Mouse (Mus musculus): ENCODE data around the gene Kdm2a. TPM values are rescaled to one million over a fixed set of nuclear protein-coding genes. Genes with fewer than 3 reads are reported as not detected.

Kdm2a gene
- polyA plus RNA-seq (2012; rRNA removed), result 68.7 and 69.6 TPM in 2 replicates

- peak; percentile 26 to 36 for DNase-seq (ENCODE audit: extremely low spot score in 1 of 2, low spot score in 1 of 2)
Observed at GRCm38 (mm10) chr19:4397798-4398629, at the start of gene Kdm2a. TSS of gene Kdm2a (minus strand) at chr19:4398285.

- no peak for DNase-seq (ENCODE audit: extremely low spot score in 1 of 2, low spot score in 1 of 2)
Observed at GRCm38 (mm10) chr19:4447445-4447844, 49.4 kb upstream of the Kdm2a start.

GRCm38 (mm10) chr19:4446661-4447420 lies 48.8 kb upstream of the Kdm2a start:
- DNase-seq (ENCODE audit: extremely low spot score in 1 of 2, low spot score in 1 of 2), result no peak

- peak in 1 of 2 experiments; percentile 89 for DNase-seq (ENCODE audit: extremely low spot score in 1 of 2, low spot score in 1 of 2)
Observed at GRCm38 (mm10) chr19:4442408-4442807, 44.3 kb upstream of the Kdm2a start.

GRCm38 (mm10) chr19:4441621-4442161 lies 43.6 kb upstream of the Kdm2a start:
- DNase-seq (ENCODE audit: extremely low spot score in 1 of 2, low spot score in 1 of 2), result no peak

- DNase-seq (ENCODE audit: extremely low spot score in 1 of 2, low spot score in 1 of 2), result peak in 1 of 2 experiments; percentile 67
Observed at GRCm38 (mm10) chr19:4441090-4441591, 43.1 kb upstream of the Kdm2a start.

GRCm38 (mm10) chr19:4440222-4440621 lies 42.1 kb upstream of the Kdm2a start:
- DNase-seq (ENCODE audit: extremely low spot score in 1 of 2, low spot score in 1 of 2), result no peak

- DNase-seq (ENCODE audit: extremely low spot score in 1 of 2, low spot score in 1 of 2), result no peak
Observed at GRCm38 (mm10) chr19:4439161-4439801, 41.2 kb upstream of the Kdm2a start, which contains the start of gene Rhod. TSS of gene Rhod (minus strand) at chr19:4439432.

- DNase-seq (ENCODE audit: extremely low spot score in 1 of 2, low spot score in 1 of 2), result no peak
Observed at GRCm38 (mm10) chr19:4438791-4439160, 40.7 kb upstream of the Kdm2a start.

- no peak for DNase-seq (ENCODE audit: extremely low spot score in 1 of 2, low spot score in 1 of 2)
Observed at GRCm38 (mm10) chr19:4437886-4438285, 39.8 kb upstream of the Kdm2a start.

GRCm38 (mm10) chr19:4436254-4436653 lies 38.2 kb upstream of the Kdm2a start:
- no peak for DNase-seq (ENCODE audit: extremely low spot score in 1 of 2, low spot score in 1 of 2)

GRCm38 (mm10) chr19:4434999-4435398 lies 36.9 kb upstream of the Kdm2a start:
- DNase-seq (ENCODE audit: extremely low spot score in 1 of 2, low spot score in 1 of 2), result no peak

GRCm38 (mm10) chr19:4433756-4434155 lies 35.7 kb upstream of the Kdm2a start:
- no peak for DNase-seq (ENCODE audit: extremely low spot score in 1 of 2, low spot score in 1 of 2)

GRCm38 (mm10) chr19:4430091-4430620 lies 32.1 kb upstream of the Kdm2a start:
- DNase-seq (ENCODE audit: extremely low spot score in 1 of 2, low spot score in 1 of 2), result no peak

GRCm38 (mm10) chr19:4425610-4426366 lies 27.7 kb upstream of the Kdm2a start:
- peak in 1 of 2 experiments; percentile 23 for DNase-seq (ENCODE audit: extremely low spot score in 1 of 2, low spot score in 1 of 2)

- DNase-seq (ENCODE audit: extremely low spot score in 1 of 2, low spot score in 1 of 2), result no peak
Observed at GRCm38 (mm10) chr19:4423021-4423420, 24.9 kb upstream of the Kdm2a start.

GRCm38 (mm10) chr19:4422581-4422980 lies 24.5 kb upstream of the Kdm2a start:
- DNase-seq (ENCODE audit: extremely low spot score in 1 of 2, low spot score in 1 of 2), result no peak

- DNase-seq (ENCODE audit: extremely low spot score in 1 of 2, low spot score in 1 of 2), result no peak
Observed at GRCm38 (mm10) chr19:4420153-4420910, 22.2 kb upstream of the Kdm2a start.

GRCm38 (mm10) chr19:4419711-4420110 lies 21.6 kb upstream of the Kdm2a start:
- no peak for DNase-seq (ENCODE audit: extremely low spot score in 1 of 2, low spot score in 1 of 2)

Measured in frontal cortex, adult 2 months (tissue).